Mouse (Mus musculus): Measurements from ENCODE around the gene Smpd4. TPM values are rescaled to one million over a fixed set of nuclear protein-coding genes. Genes with fewer than 3 reads are reported as not detected.
A peak's percentile ranks its signal among the peaks of the same experiment; 100 is the strongest.

The Smpd4 gene
- total and polyA plus RNA-seq, 3 experiments = 51.0 to 609 (median 94.3) TPM

DNA sequence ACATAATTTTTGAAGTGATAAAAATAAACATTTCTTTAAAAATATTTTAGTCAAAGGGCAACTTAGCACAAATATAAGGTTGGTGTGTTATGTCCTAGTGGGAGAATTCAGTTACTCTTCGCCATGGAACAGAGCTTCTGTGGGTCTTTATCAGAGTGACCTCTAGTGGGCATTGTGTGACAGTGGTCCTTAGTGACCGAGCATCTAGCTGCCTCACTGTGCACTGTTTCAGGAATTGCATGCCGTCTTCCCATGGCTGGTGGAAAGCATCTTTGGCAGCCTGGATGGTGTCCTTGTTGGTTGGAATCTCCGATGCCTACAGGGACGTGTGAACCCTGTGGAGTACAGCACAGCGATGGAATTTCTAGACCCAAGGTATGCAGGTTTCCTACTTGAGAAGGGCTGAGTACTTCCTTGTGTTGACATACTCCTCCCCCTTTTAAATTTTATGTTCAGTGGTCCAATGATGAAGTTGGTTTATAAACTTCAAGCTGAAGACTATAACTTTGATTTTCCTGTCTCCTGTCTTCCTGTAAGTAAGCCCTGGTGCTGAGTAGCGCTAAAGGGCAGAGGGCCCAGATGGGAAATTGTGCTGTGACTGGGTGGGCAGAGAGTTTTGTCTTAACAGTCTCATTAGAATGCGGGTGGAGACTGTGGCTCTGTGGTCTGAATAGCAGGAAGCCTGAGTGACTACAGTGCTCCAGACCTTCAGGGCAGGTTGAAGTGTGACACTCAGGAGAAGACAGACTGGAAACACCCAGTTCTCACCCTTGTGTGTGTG, 6.5 kb downstream of the Smpd4 start:
- Histone ChIP-seq H3K36me3 (ENCODE audit: control insufficient read depth in 1 of 2, insufficient read depth in 2 of 2, low read length in 2 of 2) (peaks cover 0 to 18% of the 10 kb centered on the region in 2 experiments; a peak in 3 of 4 replicates), H3K9me3 (replicated peaks; ENCODE audit: insufficient read depth, low read length) (no peaks in the 10 kb centered on the region), H3K4me1 (ENCODE audit: control insufficient read depth in 1 of 2, insufficient read depth in 2 of 2, low read length in 2 of 2) (no peaks in the 10 kb centered on the region), H3K27me3 (ENCODE audit: control insufficient read depth in 1 of 2, insufficient read depth in 2 of 2, low read length in 2 of 2) (no peaks in the 10 kb centered on the region), H3K9ac (ENCODE audit: control insufficient read depth, low read depth, low read length, poor library complexity, severe bottlenecking) (no peak overlapping the region), H3K27ac (ENCODE audit: control insufficient read depth, low read depth, low read length) (no peak overlapping the region), H3K4me3 (ENCODE audit: control insufficient read depth in 1 of 2, insufficient read depth in 1 of 2, low read depth in 2 of 2, low read length in 2 of 2) (no peak overlapping the region), H3K79me2 (ENCODE audit: control insufficient read depth, insufficient read depth, low read length, poor library complexity) (no peaks in the 10 kb centered on the region; the same call in 1 of the 2 replicates)
- DNase-seq (ENCODE audit: low read depth, low spot score) = peak; percentile 47
- TF ChIP-seq SMC3 (IDR thresholded peaks at IDR 0.05; ENCODE audit: low read depth, low read length) (peak; percentile 31), MEF2A (IDR thresholded peaks at IDR 0.05; ENCODE audit: extremely low read depth, insufficient replicate concordance, low read depth, low read length, poor library complexity, severe bottlenecking) (no peak), RAD21 (IDR thresholded peaks at IDR 0.05; ENCODE audit: low read depth, low read length) (peak; percentile 39), HCFC1 (IDR thresholded peaks at IDR 0.05; ENCODE audit: low read depth, low read length) (no peak), MXI1 (IDR thresholded peaks at IDR 0.05; ENCODE audit: low read depth, low read length) (no peak), JUND (IDR thresholded peaks at IDR 0.05; ENCODE audit: low read depth, low read length) (no peak), POLR2AphosphoS5 (IDR thresholded peaks at IDR 0.05; ENCODE audit: borderline replicate concordance, low read depth, low read length) (no peak), CTCF (IDR thresholded peaks at IDR 0.05 in 2 of 3, conservative IDR thresholded peaks at IDR 0.05 in 1 of 3; ENCODE audit: control insufficient read depth in 1 of 3, insufficient read depth in 1 of 3, low read depth in 2 of 3, low read length in 3 of 3, poor library complexity in 1 of 3, severe bottlenecking in 1 of 3) (peak; percentile 42 to 62 (median 56); a peak in 5 of 6 replicates)

DNA sequence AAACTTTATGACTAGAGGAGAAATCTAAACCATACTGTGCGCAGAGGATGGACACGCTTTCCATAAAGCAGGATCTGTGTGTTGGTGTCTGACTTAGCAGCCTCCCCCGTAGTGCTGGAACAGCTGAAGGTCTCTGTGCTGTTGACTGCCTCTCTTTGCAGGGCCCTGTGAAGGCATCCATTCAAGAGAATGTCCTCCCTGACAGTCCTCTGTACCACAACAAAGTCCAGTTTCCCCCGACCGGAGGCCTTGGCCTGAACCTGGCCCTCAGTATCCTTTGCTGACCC, 7.1 kb downstream of the Smpd4 start:
- H3K36me3 ChIP-seq (ENCODE audit: control insufficient read depth in 1 of 2, insufficient read depth in 2 of 2, low read length in 2 of 2) = peaks cover 0 to 16% of the 10 kb centered on the region in 2 experiments; a peak in 3 of 4 replicates

DNA sequence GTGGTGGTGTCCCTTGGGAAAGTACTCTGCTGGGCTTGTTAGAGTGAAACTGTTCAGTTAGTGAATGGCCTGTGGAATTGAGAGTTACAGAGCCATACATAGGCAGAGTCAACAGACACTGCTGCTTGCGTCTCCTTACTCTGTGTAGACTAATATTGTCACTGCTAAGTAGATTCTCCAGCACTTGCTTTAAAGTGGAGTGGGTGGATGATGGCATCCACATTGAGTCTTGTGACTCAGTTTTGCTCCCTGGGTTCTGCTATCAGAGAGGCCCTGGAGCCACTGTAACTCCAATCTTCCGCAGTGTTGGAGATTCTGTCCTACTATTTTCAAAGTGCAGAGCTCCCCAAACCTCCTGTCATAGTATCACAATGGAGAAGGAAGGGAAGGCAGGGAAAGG, 13.4 kb downstream of the Smpd4 start:
- TF ChIP-seq JUND (IDR thresholded peaks at IDR 0.05; ENCODE audit: low read depth, low read length) (no peak), NELFE (IDR thresholded peaks at IDR 0.05; ENCODE audit: low read depth, low read length) (no peak), RAD21 (IDR thresholded peaks at IDR 0.05; ENCODE audit: low read depth, low read length) (no peak), MAZ (IDR thresholded peaks at IDR 0.05; ENCODE audit: low read depth, low read length) (no peak), TAL1 (IDR thresholded peaks at IDR 0.05; ENCODE audit: low read length) (no peak), BHLHE40 (IDR thresholded peaks at IDR 0.05; ENCODE audit: borderline replicate concordance, low read depth, low read length) (no peak), ELF1 (IDR thresholded peaks at IDR 0.05; ENCODE audit: low read depth, low read length) (no peak), MXI1 (IDR thresholded peaks at IDR 0.05; ENCODE audit: low read depth, low read length) (no peak), MAFK (IDR thresholded peaks at IDR 0.05; ENCODE audit: borderline replicate concordance, low read depth, low read length) (no peak)
- H3K36me3 ChIP-seq (ENCODE audit: control insufficient read depth in 1 of 2, insufficient read depth in 2 of 2, low read length in 2 of 2) = peaks cover 2 to 16% of the 10 kb centered on the region in 2 experiments

More for the DNA sequence above, 7.1 kb downstream of the Smpd4 start:
- Histone ChIP-seq H3K79me2 (ENCODE audit: control insufficient read depth, insufficient read depth, low read length, poor library complexity) (no peaks in the 10 kb centered on the region), H3K27ac (ENCODE audit: control insufficient read depth, low read depth, low read length) (no peak overlapping the region), H3K9ac (ENCODE audit: control insufficient read depth, low read depth, low read length, poor library complexity, severe bottlenecking) (no peak overlapping the region), H3K4me1 (ENCODE audit: control insufficient read depth in 1 of 2, insufficient read depth in 2 of 2, low read length in 2 of 2) (no peaks in the 10 kb centered on the region), H3K27me3 (ENCODE audit: control insufficient read depth in 1 of 2, insufficient read depth in 2 of 2, low read length in 2 of 2) (no peaks in the 10 kb centered on the region), H3K9me3 (replicated peaks; ENCODE audit: insufficient read depth, low read length) (no peaks in the 10 kb centered on the region), H3K4me3 (ENCODE audit: control insufficient read depth in 1 of 2, insufficient read depth in 1 of 2, low read depth in 2 of 2, low read length in 2 of 2) (no peak overlapping the region)
- DNase-seq (ENCODE audit: low read depth, low spot score) = no peak
- TF ChIP-seq ZNF384 (IDR thresholded peaks at IDR 0.05; ENCODE audit: low read depth, low read length) (no peak), JUND (IDR thresholded peaks at IDR 0.05; ENCODE audit: low read depth, low read length) (no peak), E2F4 (IDR thresholded peaks at IDR 0.05; ENCODE audit: borderline replicate concordance, low read depth, low read length) (no peak), NRF1 (IDR thresholded peaks at IDR 0.05; ENCODE audit: insufficient read depth, low read depth, low read length, poor library complexity, severe bottlenecking) (no peak), RCOR1 (IDR thresholded peaks at IDR 0.05; ENCODE audit: low read depth, low read length) (no peak), POLR2AphosphoS2 (IDR thresholded peaks at IDR 0.05; ENCODE audit: low read length) (no peak), HCFC1 (IDR thresholded peaks at IDR 0.05; ENCODE audit: low read depth, low read length) (no peak), BHLHE40 (IDR thresholded peaks at IDR 0.05; ENCODE audit: borderline replicate concordance, low read depth, low read length) (no peak), MAZ (IDR thresholded peaks at IDR 0.05; ENCODE audit: low read depth, low read length) (no peak), MYC (IDR thresholded peaks at IDR 0.05; ENCODE audit: low read depth, low read length) (no peak)

More for the DNA sequence above, 13.4 kb downstream of the Smpd4 start:
- no peak for DNase-seq (ENCODE audit: low read depth, low spot score)
- Histone ChIP-seq H3K9ac (ENCODE audit: control insufficient read depth, low read depth, low read length, poor library complexity, severe bottlenecking) (no peak overlapping the region), H3K27me3 (ENCODE audit: control insufficient read depth in 1 of 2, insufficient read depth in 2 of 2, low read length in 2 of 2) (no peaks in the 10 kb centered on the region), H3K4me1 (ENCODE audit: control insufficient read depth in 1 of 2, insufficient read depth in 2 of 2, low read length in 2 of 2) (peaks cover 0 to 8% of the 10 kb centered on the region in 2 experiments), H3K4me3 (ENCODE audit: control insufficient read depth in 1 of 2, insufficient read depth in 1 of 2, low read depth in 2 of 2, low read length in 2 of 2) (no peak overlapping the region), H3K27ac (ENCODE audit: control insufficient read depth, low read depth, low read length) (no peak overlapping the region), H3K79me2 (ENCODE audit: control insufficient read depth, insufficient read depth, low read length, poor library complexity) (no peaks in the 10 kb centered on the region), H3K9me3 (replicated peaks; ENCODE audit: insufficient read depth, low read length) (no peaks in the 10 kb centered on the region)

Measured in MEL (cell line).